Mouse (Mus musculus): Measurements from ENCODE around the gene Map4k4.

DNA sequence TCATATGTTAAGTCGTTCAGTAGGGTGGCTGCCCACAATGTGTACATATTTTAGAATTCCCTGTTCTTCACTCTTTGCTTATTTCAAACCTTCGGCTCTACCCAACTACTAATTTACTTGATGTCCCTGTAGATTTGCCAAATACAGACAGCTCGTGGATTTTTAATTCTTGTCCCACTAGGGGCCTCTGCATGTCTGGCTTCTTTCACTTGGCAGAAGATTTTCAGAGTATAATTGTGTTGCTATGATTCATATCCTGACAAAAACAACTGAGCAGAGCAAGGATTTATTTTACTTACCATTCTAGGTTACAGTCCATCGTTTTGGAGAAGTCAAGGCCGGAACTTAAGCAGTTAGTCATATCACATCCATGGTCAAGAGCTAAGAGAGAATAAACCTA lies 152.4 kb downstream of the Map4k4 start:
- TF ChIP-seq POLR2A (IDR thresholded peaks at IDR 0.05; ENCODE audit: borderline replicate concordance, low read depth, low read length) (no peak), CTCF (IDR thresholded peaks at IDR 0.05; ENCODE audit: low read depth, low read length) (no peak)
